Mouse (Mus musculus) G1E (cell line): ENCODE measurements around the gene Bcar3.

Experiments used
- CTCF ChIP-seq: IDR thresholded peaks from 2 replicates; pipeline ENCODE4 v1.5.1; 2012; ENCODE audit warnings: low read depth, low read length, inconsistent platforms, mixed read lengths
- GATA1 ChIP-seq: IDR thresholded peaks from 2 replicates; pipeline ENCODE4 v1.6.1; 2012; ENCODE audit warnings: borderline replicate concordance, low read length, inconsistent platforms, mixed read lengths

- TF ChIP-seq CTCF (no peak), GATA1 (no peak)
These were observed 49.5 kb downstream of the Bcar3 start for GRCm38 (mm10) chr3:122343437-122343853.
